Mouse (Mus musculus): ENCODE measurements around the gene Lcn5.
A peak's percentile ranks its signal among the peaks of the same experiment; 100 is the strongest.
"Not testable (repeated sequence)": the region's sequence is repeated elsewhere in the genome, so short reads cannot be mapped to it uniquely, and the experiment has no call there.

Lcn5 gene

DNA sequence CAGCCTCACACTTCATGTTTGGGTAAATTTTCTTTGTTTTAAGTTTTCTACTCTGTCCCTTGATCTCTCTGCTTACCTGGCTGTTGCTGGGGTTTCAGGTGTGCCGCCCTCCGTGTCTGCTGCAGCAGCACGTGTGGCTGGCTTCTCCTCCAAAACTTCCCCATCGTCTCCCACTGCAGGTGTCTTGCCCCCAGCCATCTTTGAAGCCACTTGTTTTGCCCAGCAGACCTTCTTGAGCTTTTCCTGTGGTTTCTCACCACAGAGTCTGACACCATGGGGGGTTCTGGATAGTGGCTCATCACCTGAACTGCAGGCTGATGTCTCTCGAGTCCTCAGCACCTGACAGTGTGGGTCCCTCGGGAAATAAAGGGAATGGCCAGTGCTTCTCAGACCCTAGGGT is 21.8 kb downstream of the Lcn5 start:
- no peak for DNase-seq (ENCODE audit: low spot score in 2 of 2)

DNA sequence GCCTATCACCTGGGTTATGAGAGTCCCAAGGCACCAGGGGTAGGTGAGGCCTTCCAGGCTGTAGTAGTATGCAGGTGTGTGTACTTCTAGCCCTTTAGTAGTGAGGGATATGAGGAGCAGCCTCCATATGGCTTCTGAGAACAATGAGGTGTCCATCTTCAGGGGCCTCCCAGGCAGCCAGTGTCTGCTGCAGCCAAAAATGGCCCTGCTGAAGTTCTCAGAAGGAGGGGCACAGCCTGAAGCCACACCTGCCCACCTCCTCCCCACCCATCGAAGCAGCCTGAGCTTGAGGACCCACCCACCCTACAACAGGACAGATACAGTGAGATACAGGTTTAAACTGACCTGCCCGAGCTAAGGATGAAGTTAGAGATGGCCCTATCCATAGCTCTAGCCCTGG is 24.7 kb downstream of the Lcn5 start, which contains the start of gene Lcn10:
Gene Lcn10 (plus strand): TSS at position 301 of the 400 bp plus-strand sequence.
- no peak for DNase-seq (ENCODE audit: low spot score in 2 of 2)

DNA sequence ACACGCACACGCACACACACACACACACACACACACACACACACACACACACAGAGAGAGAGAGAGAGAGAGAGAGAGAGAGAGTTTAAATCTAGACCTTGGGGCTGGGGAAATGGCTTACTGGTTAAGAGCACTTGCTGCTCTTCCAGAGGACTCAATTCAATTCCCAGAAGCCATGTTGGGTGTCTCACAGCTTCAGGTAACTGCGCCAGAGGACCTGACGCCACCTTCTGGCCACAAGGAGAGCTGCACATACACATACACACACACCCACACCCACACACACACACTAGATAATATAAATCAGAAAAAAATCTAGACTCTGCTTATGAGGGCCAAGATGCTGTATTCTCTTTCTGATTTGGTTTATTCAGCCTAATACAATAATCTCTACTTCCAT is 29.2 kb downstream of the Lcn5 start:
- no peak for DNase-seq (ENCODE audit: low spot score in 2 of 2)

DNA sequence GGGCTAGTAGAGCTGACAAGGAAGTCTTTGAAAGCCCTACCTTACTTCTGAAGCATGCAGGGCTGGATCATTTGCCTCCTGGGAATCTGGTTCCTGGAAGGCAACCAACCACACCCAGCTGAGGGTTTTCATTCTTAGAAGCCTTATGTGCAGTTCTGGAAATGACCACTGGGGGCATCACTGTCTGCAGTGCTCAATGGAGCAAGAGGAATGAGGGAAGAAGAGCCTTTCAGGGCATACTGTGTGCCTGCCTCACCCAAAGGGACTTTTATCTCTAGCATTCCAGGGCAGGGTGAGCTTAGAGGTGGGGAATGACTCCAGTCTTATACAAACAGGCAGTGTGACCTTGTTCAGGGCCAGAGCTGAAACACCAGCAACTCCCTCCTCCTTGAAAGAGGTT is 36.9 kb downstream of the Lcn5 start:
- peak; percentile 11 to 47 for DNase-seq (ENCODE audit: low spot score in 2 of 2)

DNA sequence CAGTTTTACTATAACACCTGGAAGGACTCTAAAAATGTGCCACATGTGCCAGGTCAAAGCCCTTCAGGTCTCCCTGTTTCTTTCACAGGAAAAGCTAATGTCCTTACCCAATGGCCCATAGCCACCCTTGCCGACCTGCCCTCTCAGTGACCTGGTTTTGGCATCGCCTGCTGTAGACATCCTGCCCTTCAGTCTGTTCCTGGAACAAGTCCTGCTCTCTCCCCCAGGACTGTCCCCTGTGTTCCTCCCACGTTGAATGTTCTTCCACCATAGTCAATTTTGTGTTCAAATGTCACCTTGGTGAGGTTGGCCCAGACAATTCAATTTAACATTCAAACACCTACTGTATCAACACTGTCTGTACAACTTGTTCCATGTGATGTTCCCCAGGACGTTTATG is 39.2 kb downstream of the Lcn5 start:
- no peak for DNase-seq (ENCODE audit: low spot score in 2 of 2)

DNA sequence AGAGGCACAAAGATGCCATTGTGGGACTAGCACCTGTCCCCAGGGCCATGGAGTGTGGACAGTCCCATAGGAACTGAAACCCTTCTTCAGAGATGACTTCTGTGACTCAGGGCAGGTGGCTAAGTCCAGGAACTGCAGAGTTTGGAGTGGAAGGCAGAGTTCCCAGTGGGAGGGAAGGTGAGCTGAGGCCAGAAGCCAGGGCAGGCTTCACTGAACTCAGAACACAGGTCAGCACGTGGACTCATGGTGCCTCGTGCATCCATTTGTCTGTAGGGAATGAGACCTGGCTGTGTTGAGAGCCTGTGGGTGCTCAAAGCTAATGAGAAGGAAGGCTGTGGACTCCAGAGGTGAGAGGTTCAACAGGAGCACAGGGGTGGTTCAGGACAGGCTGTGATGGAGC is 40.9 kb downstream of the Lcn5 start:
- no peak for DNase-seq (ENCODE audit: low spot score in 2 of 2)

DNA sequence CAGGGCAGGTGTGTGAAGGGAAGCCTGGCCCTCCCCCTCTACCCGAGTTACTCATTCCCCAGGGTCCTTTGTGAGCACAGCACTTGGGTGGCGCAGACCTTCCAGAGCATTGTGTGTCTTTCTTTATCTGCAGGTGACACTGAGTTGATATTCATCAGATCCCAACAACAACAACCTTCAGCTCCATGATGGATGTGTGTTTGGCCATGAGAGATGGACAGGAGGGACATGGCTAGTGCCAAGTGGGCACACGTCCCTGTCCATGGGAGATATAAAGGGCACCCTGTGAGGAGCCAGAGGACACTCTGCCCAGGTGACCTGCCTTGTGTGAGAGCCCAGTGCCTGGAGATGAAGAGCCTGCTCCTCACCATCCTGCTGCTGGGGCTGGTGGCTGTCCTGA is 42.0 kb downstream of the Lcn5 start, which contains the start of gene Obp2a:
Gene Obp2a (plus strand): TSS at position 301 of the 400 bp plus-strand sequence.
- DNase-seq (ENCODE audit: low spot score in 2 of 2), result not testable (repeated sequence)

DNA sequence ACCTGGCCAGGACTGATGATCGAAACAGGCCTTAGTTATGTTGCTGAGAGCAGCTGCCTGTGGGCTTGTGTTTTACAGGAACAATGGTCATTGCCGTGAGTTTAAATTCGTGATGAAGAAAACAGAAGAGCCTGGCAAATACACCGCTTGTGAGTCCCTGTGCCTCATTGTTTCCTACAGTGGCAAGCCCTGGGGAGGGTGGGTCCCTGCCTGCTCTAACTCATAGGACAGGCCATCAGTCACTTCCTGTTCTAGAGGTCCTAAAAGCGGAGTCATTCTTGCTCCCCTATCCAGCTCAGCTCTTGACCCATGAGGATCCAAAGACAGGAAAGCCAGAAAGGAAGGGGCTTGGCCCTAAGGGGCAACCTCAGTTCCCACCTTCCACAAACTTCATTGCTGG is 43.2 kb downstream of the Lcn5 start:
- peak in 1 of 2 experiments; percentile 25 for DNase-seq (ENCODE audit: low spot score in 2 of 2)

DNA sequence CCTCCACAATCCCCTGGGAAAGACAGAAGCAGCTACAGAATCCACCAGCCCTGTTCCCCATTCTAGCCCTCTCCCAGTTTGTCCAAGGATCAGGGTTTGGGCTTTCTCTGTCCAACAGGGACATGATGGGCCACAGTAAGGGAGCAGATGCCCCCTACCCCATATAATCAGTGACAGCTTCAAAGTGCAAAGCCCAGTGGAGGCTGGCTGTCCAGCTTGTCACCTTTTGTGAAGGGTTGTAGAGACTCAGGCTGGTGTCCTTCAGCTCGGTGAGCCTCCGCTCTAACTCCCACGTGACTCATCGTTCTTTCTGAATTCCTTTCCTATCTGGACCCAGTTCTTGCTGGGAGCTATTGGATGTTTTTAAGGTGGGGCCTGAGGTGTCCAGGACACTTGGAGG is 46.0 kb downstream of the Lcn5 start:
- DNase-seq (ENCODE audit: low spot score in 2 of 2), result no peak

DNA sequence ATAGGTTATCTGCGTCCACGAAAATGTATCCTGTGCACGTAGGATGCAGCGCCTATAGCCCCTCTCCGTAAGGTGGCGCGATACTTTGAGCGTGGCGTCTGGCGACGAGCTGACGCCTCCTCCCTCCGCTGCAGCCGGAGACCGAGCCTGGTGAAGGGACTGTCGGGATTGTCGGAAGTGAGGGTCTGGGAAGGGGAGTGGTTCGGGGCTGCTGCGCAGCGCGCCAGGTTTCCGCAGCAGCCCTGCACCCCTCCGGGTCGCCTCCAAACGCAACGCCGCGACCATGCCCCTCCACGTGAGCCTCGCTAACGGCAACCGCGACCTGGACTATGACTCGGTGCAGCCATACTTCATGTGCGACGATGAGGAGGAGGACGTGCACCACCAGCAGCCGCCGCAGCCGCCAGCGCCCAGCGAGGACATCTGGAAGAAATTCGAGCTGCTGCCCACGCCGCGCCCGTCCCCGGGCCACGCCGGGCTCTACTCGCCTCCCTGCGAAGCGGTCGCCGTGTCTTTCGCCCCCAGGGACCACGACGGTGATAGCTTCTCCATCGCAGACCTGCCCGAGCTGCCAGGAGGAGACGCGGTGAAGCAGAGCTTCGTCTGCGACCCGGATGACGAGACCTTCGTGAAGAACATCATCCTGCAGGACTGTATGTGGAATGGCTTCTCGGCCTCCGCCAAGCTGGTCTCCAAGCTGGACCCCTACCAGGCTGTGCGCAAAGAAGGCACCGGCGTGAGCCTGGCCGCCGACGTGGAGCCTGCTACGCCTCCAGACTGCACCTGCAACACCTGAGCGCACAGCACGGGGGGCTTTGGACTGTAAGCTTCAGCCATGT is 49.1 kb downstream of the Lcn5 start, which contains the start of gene Bmyc:
Gene Bmyc (plus strand): TSS at position 97 of the 839 bp plus-strand sequence.
- peak; percentile 71 to 74 for DNase-seq (ENCODE audit: low spot score in 2 of 2)

DNA sequence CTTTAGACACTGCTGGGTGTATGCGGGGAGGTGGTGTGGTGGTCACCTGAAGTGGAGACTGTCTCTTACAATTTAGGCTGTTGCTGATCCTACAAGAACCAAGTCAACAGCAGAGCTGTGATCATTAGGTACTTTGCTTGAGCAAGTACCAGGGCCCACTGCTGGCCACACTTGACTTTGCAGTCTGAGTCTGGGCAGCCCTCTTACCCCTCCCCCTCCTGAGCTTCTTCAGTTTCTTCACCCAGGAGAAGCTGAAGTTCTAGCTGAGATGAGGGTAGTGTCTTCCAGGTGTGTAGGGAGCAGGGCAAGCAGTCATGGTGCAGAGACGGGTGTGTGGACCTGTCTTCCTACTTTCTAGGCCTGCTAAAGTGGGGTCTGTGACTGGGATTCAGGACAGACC is 50.4 kb downstream of the Lcn5 start:
- DNase-seq (ENCODE audit: low spot score in 2 of 2), result peak in 1 of 2 experiments; percentile 15

DNA sequence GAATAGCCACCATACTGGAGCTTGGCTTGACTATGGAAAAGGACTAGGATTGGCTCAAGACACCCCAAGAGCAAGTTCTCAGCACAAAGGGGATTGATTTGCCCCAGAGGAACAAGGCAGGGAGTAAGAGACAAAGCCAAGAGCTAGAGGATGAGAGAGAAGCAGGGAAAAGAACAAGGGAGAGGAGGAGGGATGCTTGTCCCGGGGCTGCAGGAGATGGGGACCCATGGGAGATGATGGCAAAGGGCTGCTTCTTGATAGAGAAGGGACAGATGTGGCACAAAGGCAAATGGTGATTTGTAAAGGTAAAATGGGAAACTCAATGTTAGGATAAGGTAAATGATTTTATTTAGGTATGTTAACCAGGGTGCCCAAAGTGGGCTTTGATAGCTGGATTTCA is 51.3 kb downstream of the Lcn5 start:
- DNase-seq (ENCODE audit: low spot score in 2 of 2), result not testable (repeated sequence)

DNA sequence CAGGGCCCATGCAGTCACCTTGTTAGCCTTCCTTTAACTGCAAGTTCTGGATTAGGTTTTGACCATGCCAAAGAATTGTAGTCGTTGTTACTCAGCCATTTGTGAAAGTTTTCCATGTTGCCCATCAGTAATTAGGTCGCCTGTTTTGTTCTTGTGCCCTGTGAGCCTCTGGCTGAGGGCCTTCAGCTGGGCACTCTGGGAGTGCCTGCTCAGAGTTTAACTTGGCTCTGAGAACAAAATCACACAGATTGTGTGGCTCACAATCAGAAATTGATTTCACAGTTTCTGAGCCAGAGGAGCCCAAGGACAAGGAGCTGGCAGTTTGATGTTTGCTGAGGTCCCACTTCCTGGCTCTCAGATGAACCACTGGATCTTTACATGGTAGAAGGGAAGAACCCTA is 52.0 kb downstream of the Lcn5 start:
- DNase-seq (ENCODE audit: low spot score in 2 of 2), result not testable (repeated sequence)
